Mouse (Mus musculus) mature B cell (primary cell): ENCODE results near the gene Ap2s1.

Experiments used
- in situ Hi-C: fragments of 300-500 bp; cut with MboI; formaldehyde crosslinking; loops from 2 replicates; pipeline ENCODE4 v1.14.3; 2019

The Ap2s1 gene

GRCm38 (mm10) chr7:16794886-16795285 is 56.7 kb downstream of the Ap2s1 start:
- in situ Hi-C loops = no loop called here
